In genomic region chr19:31489606-31490005, GRCm38 (mm10) we compare ENCODE assay signal across 29 mouse cellular contexts.
"Had no signal": no experiment of that assay in that cellular context is flagged by ENCODE, and none has a peak within 500 bp of the region (broad histone marks: within the 10 kb centered on the region; RNA-seq: fewer than 3 reads in every experiment).

No protein-coding gene starts in this region.

- H3K9ac ChIP-seq: embryonic facial prominence, embryonic 12.5 days; embryonic facial prominence, embryonic 13.5 days; embryonic facial prominence, embryonic 15.5 days; forebrain, embryonic 12.5 days; forebrain, embryonic 13.5 days; forebrain, embryonic 15.5 days; forebrain, postnatal 0 days had no signal

- H3K27ac ChIP-seq: embryonic facial prominence, embryonic 10.5 days; embryonic facial prominence, embryonic 12.5 days; embryonic facial prominence, embryonic 13.5 days; embryonic facial prominence, embryonic 15.5 days; forebrain, embryonic 10.5 days; forebrain, embryonic 12.5 days; forebrain, embryonic 13.5 days; forebrain, embryonic 15.5 days; gastrocnemius, adult 2 months; heart, adult 2 months; heart, embryonic 10.5 days had no signal

- H3K4me1 ChIP-seq: embryonic facial prominence, embryonic 10.5 days; embryonic facial prominence, embryonic 12.5 days; embryonic facial prominence, embryonic 13.5 days; embryonic facial prominence, embryonic 15.5 days; forebrain, embryonic 10.5 days; forebrain, embryonic 12.5 days; forebrain, embryonic 13.5 days; forebrain, embryonic 15.5 days; heart, embryonic 10.5 days had no signal

- H3K27me3 ChIP-seq: embryonic facial prominence, embryonic 12.5 days; embryonic facial prominence, embryonic 13.5 days; embryonic facial prominence, embryonic 15.5 days; forebrain, embryonic 12.5 days; forebrain, embryonic 13.5 days; forebrain, embryonic 15.5 days had no signal

- DNase-seq: cerebellum, adult 8-10 months; cerebellum, adult 9-10 months; cerebellum, adult 9-11 months; cerebellum, postnatal 10 days; cerebellum, postnatal 14 days; cerebellum, postnatal 25 days; cerebellum, postnatal 36 days; embryo, embryonic 11 days; forebrain, postnatal 0 days; gastrocnemius, adult 2 months; gastrocnemius, postnatal 10 days; gastrocnemius, postnatal 14 days; gastrocnemius, postnatal 25 days; gastrocnemius, postnatal 36 days; heart, adult 11 months; heart, adult 18-20 months; heart, adult 2 months had no signal

- H3K9me3 ChIP-seq: embryonic facial prominence, embryonic 10.5 days; embryonic facial prominence, embryonic 12.5 days; embryonic facial prominence, embryonic 13.5 days; embryonic facial prominence, embryonic 15.5 days; forebrain, embryonic 10.5 days; forebrain, embryonic 12.5 days; forebrain, embryonic 13.5 days; forebrain, embryonic 15.5 days; heart, embryonic 10.5 days had no signal

- H3K4me3 ChIP-seq: embryonic facial prominence, embryonic 10.5 days; embryonic facial prominence, embryonic 12.5 days; embryonic facial prominence, embryonic 13.5 days; embryonic facial prominence, embryonic 15.5 days; erythroblast, embryonic 14.5 days; forebrain, embryonic 10.5 days; forebrain, embryonic 12.5 days; forebrain, embryonic 13.5 days; forebrain, embryonic 15.5 days; gastrocnemius, adult 2 months; heart, adult 2 months; heart, embryonic 10.5 days had no signal

- H3K4me2 ChIP-seq: embryonic facial prominence, embryonic 12.5 days; embryonic facial prominence, embryonic 13.5 days; embryonic facial prominence, embryonic 15.5 days; forebrain, embryonic 12.5 days; forebrain, embryonic 13.5 days; forebrain, embryonic 15.5 days had no signal

- H3K36me3 ChIP-seq: embryonic facial prominence, embryonic 10.5 days; embryonic facial prominence, embryonic 12.5 days; embryonic facial prominence, embryonic 13.5 days; embryonic facial prominence, embryonic 15.5 days; forebrain, embryonic 10.5 days; forebrain, embryonic 12.5 days; forebrain, embryonic 15.5 days; heart, embryonic 10.5 days had no signal

- ATAC-seq: forebrain, embryonic 13.5 days; forebrain, embryonic 14.5 days; forebrain, embryonic 15.5 days; forebrain, embryonic 16.5 days; forebrain, postnatal 0 days had no signal
